ENCODE assay signal across 8 mouse cellular contexts in the genomic region with DNA sequence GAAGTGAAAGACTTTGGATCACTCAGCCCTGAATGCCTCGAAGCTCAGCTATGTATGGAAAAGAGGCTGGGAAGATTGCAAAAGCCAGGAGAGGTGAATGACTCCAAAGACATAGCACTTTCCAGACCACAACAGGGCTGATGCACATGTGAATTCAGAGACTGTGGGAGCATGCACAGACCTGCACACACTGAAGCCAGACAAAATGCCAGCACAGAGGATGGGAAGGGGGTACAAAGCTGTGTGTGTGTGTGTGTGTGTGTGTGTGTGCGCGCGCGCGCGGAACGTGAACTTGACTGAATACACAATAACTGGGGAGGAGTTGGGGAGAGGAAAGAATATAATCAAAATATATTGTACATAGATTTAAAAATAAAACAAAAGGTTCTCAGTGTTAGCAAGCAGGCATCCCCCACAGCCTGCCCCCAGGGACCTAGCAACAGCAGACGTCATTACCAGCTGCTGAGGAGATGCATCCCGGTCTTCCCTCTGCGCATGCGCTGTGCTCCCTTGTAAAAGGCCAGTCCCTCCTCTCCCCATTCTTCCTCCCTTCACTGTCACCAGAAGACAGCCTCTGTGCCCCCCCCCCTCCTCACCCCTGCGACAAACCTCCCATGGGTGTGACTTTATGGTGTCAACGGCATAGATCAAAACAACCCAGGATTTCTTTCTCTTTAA.
DNase-seq lines count a peak whose midpoint lies in the region; ATAC-seq and TF ChIP-seq lines count a peak whose summit lies in the region.

No protein-coding gene starts in this region.

- H3K4me2 ChIP-seq in forebrain, embryonic 14.5 days (ENCODE audit: low read length): no peak overlapping the region
- H3K4me2 ChIP-seq in forebrain, embryonic 15.5 days (replicated peaks): no peak overlapping the region
- H3K4me2 ChIP-seq in hindbrain, postnatal 0 days (ENCODE audit: low read depth, low read length): no peak overlapping the region

- no peak for TF ChIP-seq CTCF in hindbrain, postnatal 0 days (IDR thresholded peaks at IDR 0.05; ENCODE audit: low read depth)

- H3K9ac ChIP-seq in forebrain, embryonic 14.5 days (ENCODE audit: low read length): no peak overlapping the region
- H3K9ac ChIP-seq in forebrain, embryonic 15.5 days (replicated peaks): no peak overlapping the region
- no peak overlapping the region for H3K9ac ChIP-seq in hindbrain, postnatal 0 days (replicated peaks; ENCODE audit: low read length)

- WGBS in forebrain, embryonic 14.5 days: 81% methylated on average over 14 of the region's 14 CpGs
- 80% methylated on average over 14 of the region's 14 CpGs for WGBS in forebrain, embryonic 15.5 days
- WGBS in hindbrain, postnatal 0 days: 78% methylated on average over 14 of the region's 14 CpGs

- no peaks in the 10 kb centered on the region for H3K9me3 ChIP-seq in forebrain, embryonic 14.5 days (replicated peaks; ENCODE audit: control insufficient read depth, low read length)
- no peaks in the 10 kb centered on the region for H3K9me3 ChIP-seq in forebrain, embryonic 15.5 days
- H3K9me3 ChIP-seq in hindbrain, postnatal 0 days (ENCODE audit: low read length): no peaks in the 10 kb centered on the region

- peak; percentile 37 for DNase-seq in forebrain, embryonic 14.5 days (ENCODE audit: low spot score)
- peak; percentile 37 for DNase-seq in A20 (ENCODE audit: low read depth, low spot score)
- peak; percentile 24 to 26 for DNase-seq in frontal cortex, postnatal 14 days (ENCODE audit: low spot score in 2 of 2)
- DNase-seq in hindbrain, postnatal 0 days (ENCODE audit: low spot score): peak; percentile 66
- peak; percentile 5 to 25 for DNase-seq in left cerebral cortex, adult 8-10 months (ENCODE audit: low spot score in 2 of 2)
- DNase-seq in skeletal muscle tissue, adult 2 months (ENCODE audit: low read depth, low spot score): peak; percentile 81

- ATAC-seq in forebrain, embryonic 14.5 days: no peak
- ATAC-seq in forebrain, embryonic 15.5 days (replicated peaks): no peak
- peak; percentile 63 for ATAC-seq in hindbrain, postnatal 0 days
- ATAC-seq in erythroid progenitor cell, adult 5-6 weeks (replicated peaks; ENCODE audit: low FRiP score, poor library complexity, severe bottlenecking): no peak

- H3K36me3 ChIP-seq in forebrain, embryonic 14.5 days (ENCODE audit: control insufficient read depth, insufficient read depth, low read length): no peaks in the 10 kb centered on the region
- no peaks in the 10 kb centered on the region for H3K36me3 ChIP-seq in forebrain, embryonic 15.5 days
- no peaks in the 10 kb centered on the region for H3K36me3 ChIP-seq in hindbrain, postnatal 0 days (ENCODE audit: insufficient read depth, low read length)

- H3K27ac ChIP-seq in forebrain, embryonic 14.5 days (ENCODE audit: low read depth, low read length): no peak overlapping the region
- H3K27ac ChIP-seq in forebrain, embryonic 15.5 days (replicated peaks): no peak overlapping the region
- no peak overlapping the region for H3K27ac ChIP-seq in hindbrain, postnatal 0 days

- H3K27me3 ChIP-seq in forebrain, embryonic 14.5 days (replicated peaks; ENCODE audit: control insufficient read depth, insufficient read depth, low read length): no peaks in the 10 kb centered on the region
- no peaks in the 10 kb centered on the region for H3K27me3 ChIP-seq in forebrain, embryonic 15.5 days
- no peaks in the 10 kb centered on the region for H3K27me3 ChIP-seq in hindbrain, postnatal 0 days (ENCODE audit: insufficient read depth, low read length)

- no peaks in the 10 kb centered on the region for H3K4me1 ChIP-seq in forebrain, embryonic 14.5 days (ENCODE audit: control insufficient read depth, insufficient read depth, low read length)
- H3K4me1 ChIP-seq in forebrain, embryonic 15.5 days: no peaks in the 10 kb centered on the region
- no peaks in the 10 kb centered on the region for H3K4me1 ChIP-seq in hindbrain, postnatal 0 days (ENCODE audit: insufficient read depth, low read length)

- no peak overlapping the region for H3K4me3 ChIP-seq in forebrain, embryonic 14.5 days (ENCODE audit: low read depth, low read length)
- no peak overlapping the region for H3K4me3 ChIP-seq in forebrain, embryonic 15.5 days
- no peak overlapping the region for H3K4me3 ChIP-seq in hindbrain, postnatal 0 days (ENCODE audit: low read length)

Comparison
In these comparisons a context has a peak if more than half of its experiments do, and no peak if none do; other contexts are left out.
1. DNase-seq: peak in every context shown above with its lines; median percentile 81 in skeletal muscle tissue, adult 2 months; 66 in hindbrain, postnatal 0 days; 37 in forebrain, embryonic 14.5 days; 37 in A20; 25 in frontal cortex, postnatal 14 days; 15 in left cerebral cortex, adult 8-10 months.